Mouse (Mus musculus) hindbrain, embryonic 16.5 days (tissue): ENCODE measurements at regions not wholly inside any gene's neighbourhood (a gene's known extent, or its start where the extent isn't known, plus 50 kb on each side); places are given as distances from the start of the nearest gene placed in this dataset.
A peak's percentile ranks its signal among the peaks of the same experiment; 100 is the strongest.

Source experiments
- ATAC-seq: fragments of 200-750 bp; cut with Nextera tagmentation; 2 replicates; pipeline ENCODE4 v1.8.0; 2017; ENCODE audit warnings: moderate TSS enrichment, moderate library complexity
- H3K27ac ChIP-seq: fragments of 300-500 bp; sonication (generic); 2 replicates; pipeline ENCODE4 v1.5.1; 2014; ENCODE audit warnings: low read depth, mild to moderate bottlenecking, control low read depth, low read length, moderate library complexity
- H3K27me3 ChIP-seq: fragments of 300-500 bp; sonication (generic); replicated peaks from 2 replicates; pipeline ENCODE4 v1.6.1; 2014; ENCODE audit warnings: low read length; ENCODE audit not compliant: control insufficient read depth, insufficient read depth
- H3K36me3 ChIP-seq: fragments of 300-500 bp; sonication (generic); 2 replicates; pipeline ENCODE4 v1.6.1; 2014; ENCODE audit warnings: mild to moderate bottlenecking, low read length, moderate library complexity, mixed read lengths; ENCODE audit not compliant: control insufficient read depth, insufficient read depth
- H3K4me1 ChIP-seq: fragments of 300-500 bp; sonication (generic); 2 replicates; pipeline ENCODE4 v1.6.1; 2014; ENCODE audit warnings: low read depth, low read length; ENCODE audit not compliant: control insufficient read depth, insufficient read depth
- H3K4me2 ChIP-seq: fragments of 300-500 bp; sonication (generic); 2 replicates; pipeline ENCODE4 v1.6.1; 2014; ENCODE audit warnings: mild to moderate bottlenecking, low read length, control low read depth, moderate library complexity
- H3K4me3 ChIP-seq: fragments of 300-500 bp; sonication (generic); 2 replicates; pipeline ENCODE4 v1.5.1; 2014; ENCODE audit warnings: mild to moderate bottlenecking, low read length, control low read depth, moderate library complexity
- H3K9ac ChIP-seq: fragments of 300-500 bp; sonication (generic); 2 replicates; pipeline ENCODE4 v1.6.1; 2014; ENCODE audit warnings: low read depth, mild to moderate bottlenecking, control low read depth, low read length, moderate library complexity
- H3K9me3 ChIP-seq: fragments of 300-500 bp; sonication (generic); 2 replicates; pipeline ENCODE4 v1.6.1; 2014; ENCODE audit warnings: mild to moderate bottlenecking, low read length, moderate library complexity; ENCODE audit not compliant: control insufficient read depth
- WGBS: fragments of 180-500 bp; shearing (Covaris S2); extraction: QIAGEN DNeasy Blood & Tissue Kit; methylation state at CpG from one replicate; pipeline ENCODE4 v1.1.7; 2014; 5-methylcytosine and 5-hydroxymethylcytosine counted together

DNA sequence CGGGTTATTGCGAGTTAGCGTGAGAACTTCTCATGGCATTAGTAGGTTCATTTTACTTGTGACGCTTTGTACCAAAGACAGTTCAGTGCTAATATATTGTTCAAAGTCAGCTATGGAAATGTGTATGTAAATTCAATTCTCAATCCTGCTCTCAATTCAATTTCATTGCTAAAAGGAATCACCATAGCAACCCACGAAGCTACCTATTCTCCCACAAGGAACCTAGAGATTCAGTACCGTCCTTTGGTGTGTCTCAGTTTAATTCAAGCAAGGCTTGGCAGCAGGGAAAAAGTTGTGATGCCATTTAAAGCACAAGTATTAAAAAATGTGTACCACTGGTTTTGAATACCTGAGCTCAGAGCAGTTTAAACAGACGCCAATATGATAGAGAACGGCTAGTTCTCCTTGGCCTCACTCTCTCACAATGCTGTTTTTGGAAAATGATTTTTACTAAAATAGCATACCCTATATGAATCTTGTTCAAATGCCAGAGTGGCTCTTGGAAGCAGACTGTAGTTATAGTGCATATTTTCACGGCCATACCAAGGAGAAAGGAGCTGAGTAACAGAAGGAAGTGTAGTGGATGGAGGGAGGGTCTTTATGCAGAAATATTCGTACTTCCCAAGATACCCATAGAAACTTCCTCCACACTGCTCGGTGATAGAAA, 121.4 kb downstream of the Otor start:
- Histone ChIP-seq H3K36me3 (no peaks in the 10 kb centered on the region), H3K4me3 (no peak overlapping the region), H3K27me3 (no peaks in the 10 kb centered on the region), H3K27ac (no peak overlapping the region), H3K4me2 (no peak overlapping the region), H3K9ac (no peak overlapping the region), H3K9me3 (no peaks in the 10 kb centered on the region), H3K4me1 (no peaks in the 10 kb centered on the region)
- no peak for ATAC-seq
- 84% methylated on average over 11 of the region's 11 CpGs for WGBS

- H3K9ac ChIP-seq, result no peak overlapping the region
- H3K4me1 ChIP-seq, result no peaks in the 10 kb centered on the region
- H3K4me3 ChIP-seq, result no peak overlapping the region
- no peaks in the 10 kb centered on the region for H3K9me3 ChIP-seq
- H3K27me3 ChIP-seq, result no peaks in the 10 kb centered on the region
- H3K36me3 ChIP-seq, result no peaks in the 10 kb centered on the region
- H3K4me2 ChIP-seq, result no peak overlapping the region
- no peak overlapping the region for H3K27ac ChIP-seq
- ATAC-seq, result no peak
These were observed 127.8 kb downstream of the Otor start for GRCm38 (mm10) chr2:143206053-143206452.

DNA sequence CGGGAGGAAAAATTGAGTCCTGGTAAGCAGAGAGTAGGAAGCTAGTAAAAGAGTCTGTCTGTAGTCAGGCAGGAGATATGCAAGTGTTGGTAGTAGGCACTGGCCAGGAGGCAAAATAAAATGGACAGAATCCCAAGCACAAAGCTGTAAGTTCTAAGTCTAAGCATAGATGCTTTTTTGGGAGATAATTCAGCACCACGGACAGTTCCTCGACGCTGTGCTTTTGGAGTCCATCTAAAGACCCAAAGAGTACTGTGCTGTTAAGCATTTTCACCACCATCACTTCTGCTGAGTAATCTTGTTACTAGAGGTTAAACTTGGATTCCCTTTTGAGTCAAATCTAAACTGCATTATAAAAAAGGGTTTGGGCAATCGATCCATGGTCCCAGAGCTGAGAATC, 128.9 kb downstream of the Otor start:
- no peak overlapping the region for H3K9ac ChIP-seq
- 40% methylated on average over 5 of the region's 5 CpGs for WGBS
- no peak overlapping the region for H3K4me3 ChIP-seq
- H3K4me2 ChIP-seq, result no peak overlapping the region
- H3K27me3 ChIP-seq, result no peaks in the 10 kb centered on the region
- no peaks in the 10 kb centered on the region for H3K36me3 ChIP-seq
- no peaks in the 10 kb centered on the region for H3K4me1 ChIP-seq
- H3K9me3 ChIP-seq, result no peaks in the 10 kb centered on the region
- H3K27ac ChIP-seq, result no peak overlapping the region
- no peak for ATAC-seq

DNA sequence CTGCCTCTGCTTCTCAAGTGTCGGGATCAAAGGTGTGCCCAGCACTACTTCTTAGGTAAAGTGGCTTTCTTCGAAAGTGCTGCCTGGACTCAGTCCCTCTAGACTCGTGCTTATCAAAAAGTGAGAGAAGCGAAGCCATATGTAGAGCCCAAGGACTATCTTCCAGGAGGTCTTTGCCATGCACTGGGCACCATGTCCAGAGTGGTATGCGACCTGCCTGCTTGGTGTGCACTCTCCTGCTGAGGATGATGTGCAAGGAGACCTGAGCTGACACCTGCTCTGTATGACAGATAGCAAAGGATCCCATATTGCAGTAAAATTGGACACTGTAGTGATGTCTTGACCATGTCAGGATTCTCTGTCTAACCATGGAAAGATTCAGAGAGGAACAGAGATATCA, 139.0 kb downstream of the Otor start:
- WGBS, result 92% methylated on average over 5 of the region's 5 CpGs
- H3K27me3 ChIP-seq, result no peaks in the 10 kb centered on the region

DNA sequence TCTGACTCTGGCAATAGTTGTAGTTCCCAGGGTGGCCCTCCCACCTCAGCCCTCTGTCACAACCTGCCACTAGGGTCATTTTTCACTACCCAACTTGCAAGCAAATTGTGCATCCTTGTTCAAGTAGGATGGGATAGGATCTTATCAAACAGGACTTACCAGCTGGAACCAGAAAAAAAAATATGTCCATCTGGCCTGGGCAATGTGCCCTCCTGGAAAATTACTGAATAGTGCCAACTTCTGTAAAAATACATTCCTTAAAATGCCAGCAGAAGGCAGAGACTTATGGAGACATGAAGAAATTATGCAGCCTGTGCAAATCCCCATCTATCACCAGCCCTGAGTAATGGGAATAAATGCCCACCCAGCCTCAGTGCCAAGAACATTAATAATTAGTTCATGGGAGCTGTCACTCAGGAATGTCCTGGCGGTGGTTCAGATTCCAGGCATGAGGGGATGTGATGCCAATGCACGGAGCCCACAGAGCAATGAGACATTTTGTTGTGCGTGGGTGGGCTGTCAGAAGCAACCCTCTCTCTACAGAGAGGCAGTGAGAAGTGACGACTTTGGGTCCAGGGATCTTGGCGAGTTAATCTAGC, 139.6 kb downstream of the Otor start:
- WGBS, result 47% methylated on average over 5 of the region's 5 CpGs
- peak; percentile 93 for ATAC-seq

More for the DNA sequence above, 139.0 kb downstream of the Otor start:
- Histone ChIP-seq H3K9me3 (no peaks in the 10 kb centered on the region), H3K4me2 (no peak overlapping the region), H3K9ac (no peak overlapping the region), H3K36me3 (no peaks in the 10 kb centered on the region), H3K4me3 (no peak overlapping the region), H3K4me1 (no peaks in the 10 kb centered on the region), H3K27ac (no peak overlapping the region)
- ATAC-seq, result no peak

GRCm38 (mm10) chr2:143222326-143222725, 144.1 kb downstream of the Otor start:
- no peak overlapping the region for H3K9ac ChIP-seq
- no peaks in the 10 kb centered on the region for H3K4me1 ChIP-seq
- no peak overlapping the region for H3K4me2 ChIP-seq
- no peak overlapping the region for H3K4me3 ChIP-seq
- H3K36me3 ChIP-seq, result no peaks in the 10 kb centered on the region
- ATAC-seq, result no peak
- no peaks in the 10 kb centered on the region for H3K27me3 ChIP-seq
- H3K27ac ChIP-seq, result no peak overlapping the region
- WGBS, result 66% methylated on average over 1 of the region's 1 CpGs
- H3K9me3 ChIP-seq, result no peaks in the 10 kb centered on the region

More for the DNA sequence above, 139.6 kb downstream of the Otor start:
- no peak overlapping the region for H3K9ac ChIP-seq
- no peaks in the 10 kb centered on the region for H3K4me1 ChIP-seq
- no peaks in the 10 kb centered on the region for H3K27me3 ChIP-seq
- no peak overlapping the region for H3K4me2 ChIP-seq
- no peak overlapping the region for H3K27ac ChIP-seq
- H3K9me3 ChIP-seq, result no peaks in the 10 kb centered on the region
- H3K36me3 ChIP-seq, result no peaks in the 10 kb centered on the region
- no peak overlapping the region for H3K4me3 ChIP-seq

GRCm38 (mm10) chr2:143224410-143225130, 146.3 kb downstream of the Otor start:
- Histone ChIP-seq H3K27me3 (no peaks in the 10 kb centered on the region), H3K4me1 (no peaks in the 10 kb centered on the region), H3K9ac (no peak overlapping the region), H3K4me3 (no peak overlapping the region), H3K4me2 (no peak overlapping the region), H3K27ac (no peak overlapping the region), H3K9me3 (no peaks in the 10 kb centered on the region), H3K36me3 (no peaks in the 10 kb centered on the region)
- WGBS, result 72% methylated on average over 4 of the region's 4 CpGs
- no peak for ATAC-seq

DNA sequence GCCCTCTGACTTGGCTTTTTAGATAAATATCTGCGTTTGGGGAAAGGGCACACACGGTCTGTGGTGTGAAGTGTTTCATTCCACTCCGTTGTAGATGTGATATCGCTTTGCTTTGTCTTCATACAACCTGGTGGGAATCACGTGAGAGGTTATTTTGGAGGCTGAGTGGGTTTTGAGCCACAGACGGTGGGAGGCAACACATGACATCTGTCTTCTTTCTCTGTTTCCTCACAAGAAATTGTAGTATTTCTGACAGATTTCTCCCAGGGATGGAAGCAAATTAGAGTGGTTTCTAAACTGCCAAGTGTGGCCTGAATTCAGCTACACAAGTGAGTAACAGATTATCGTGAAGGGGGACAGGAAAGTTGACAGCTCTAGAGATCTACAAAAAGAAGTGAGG, 155.5 kb downstream of the Otor start:
- ATAC-seq, result no peak
- Histone ChIP-seq H3K4me2 (no peak overlapping the region), H3K4me3 (no peak overlapping the region), H3K4me1 (no peaks in the 10 kb centered on the region), H3K9me3 (no peaks in the 10 kb centered on the region), H3K36me3 (no peaks in the 10 kb centered on the region), H3K9ac (no peak overlapping the region), H3K27me3 (no peaks in the 10 kb centered on the region), H3K27ac (no peak overlapping the region)
- WGBS, result 79% methylated on average over 7 of the region's 7 CpGs

DNA sequence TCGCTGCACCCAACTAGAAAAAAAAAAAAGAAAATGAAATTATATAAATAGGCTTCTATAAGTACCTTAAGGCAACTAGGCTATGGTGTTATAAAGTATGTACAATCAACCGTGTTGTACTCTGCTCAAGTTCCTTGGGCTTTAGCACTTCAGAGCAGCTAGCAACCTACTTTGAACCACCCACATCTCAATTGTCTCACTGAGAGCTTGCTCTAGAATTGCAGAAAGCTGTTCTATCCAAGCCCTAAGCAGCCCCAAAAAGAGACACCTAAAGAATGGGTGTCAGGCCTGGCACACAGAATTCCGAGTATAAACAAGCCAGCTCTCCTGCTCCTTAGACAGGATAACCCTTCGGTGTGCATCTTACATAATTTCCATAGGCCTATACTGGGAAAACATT, 162.0 kb downstream of the Otor start:
- no peak for ATAC-seq
- WGBS, result 91% methylated on average over 4 of the region's 4 CpGs
- Histone ChIP-seq H3K4me3 (no peak overlapping the region), H3K9ac (no peak overlapping the region), H3K9me3 (no peaks in the 10 kb centered on the region), H3K36me3 (no peaks in the 10 kb centered on the region), H3K4me2 (no peak overlapping the region), H3K27ac (no peak overlapping the region), H3K27me3 (no peaks in the 10 kb centered on the region), H3K4me1 (no peaks in the 10 kb centered on the region)
